Mouse (Mus musculus) cerebellum, adult 2 months (tissue): ENCODE results near the gene Fam107a.

Experiments used
- CTCF ChIP-seq: fragments of 200-500 bp; IDR thresholded peaks from 2 replicates; pipeline ENCODE4 v1.5.1; 2011; ENCODE audit warnings: low read depth, mild to moderate bottlenecking, control low read depth, low read length, moderate library complexity, borderline replicate concordance; ENCODE audit not compliant: insufficient read depth
- POLR2A ChIP-seq: fragments of 200-500 bp; IDR thresholded peaks from 2 replicates; pipeline ENCODE4 v1.6.1; 2011; ENCODE audit warnings: low read length, control low read depth, borderline replicate concordance; ENCODE audit not compliant: insufficient read depth

- TF ChIP-seq POLR2A (no peak), CTCF (no peak)
These were observed at the start of gene Fam107a for GRCm38 (mm10) chr14:8317194-8318097.
